Mouse (Mus musculus) adrenal gland, postnatal 4 days (tissue): Measurements from ENCODE around the gene Dnajb4. TPM values are rescaled to one million over a fixed set of nuclear protein-coding genes. Genes with fewer than 3 reads are reported as not detected.
"Not testable (repeated sequence)": the region's sequence is repeated elsewhere in the genome, so short reads cannot be mapped to it uniquely, and the experiment has no call there.

Experiments
- DNase-seq, 2 experiments: peaks; one replicate each; pipeline ENCODE4 v3.0.0; 2021 to 2022; ENCODE audit warnings: low spot score in 2 of 2, mixed read lengths in 2 of 2
- total RNA-seq, 2 experiments: library from RNA; stranded (reverse); gene quantifications; 2 replicates each; pipeline ENCODE4 v1.2.3; 2021

The Dnajb4 gene
- total RNA-seq, 2 experiments from 2014 or later: 40.6 to 41.5 TPM

DNA sequence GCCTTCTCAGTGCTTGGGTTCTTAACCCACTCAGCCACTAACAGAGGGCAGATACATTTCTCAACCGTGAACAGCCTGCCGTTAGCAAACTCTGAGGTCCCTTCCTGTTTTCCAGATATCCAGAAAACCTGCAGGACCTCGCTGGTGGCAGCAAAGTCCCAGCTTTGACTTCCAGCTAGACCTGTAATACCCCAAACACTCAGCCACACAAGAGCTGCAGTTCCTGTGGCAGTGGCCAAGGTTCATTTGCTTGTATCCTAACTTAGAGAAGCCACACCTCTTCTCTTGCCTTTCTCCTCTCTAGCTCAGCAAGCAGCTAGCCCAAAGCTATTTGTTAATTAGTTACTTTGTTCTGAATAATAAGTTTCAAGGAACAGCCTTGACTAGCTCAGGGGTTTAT, 60.2 kb downstream of the Dnajb4 start:
- DNase-seq: no peak

DNA sequence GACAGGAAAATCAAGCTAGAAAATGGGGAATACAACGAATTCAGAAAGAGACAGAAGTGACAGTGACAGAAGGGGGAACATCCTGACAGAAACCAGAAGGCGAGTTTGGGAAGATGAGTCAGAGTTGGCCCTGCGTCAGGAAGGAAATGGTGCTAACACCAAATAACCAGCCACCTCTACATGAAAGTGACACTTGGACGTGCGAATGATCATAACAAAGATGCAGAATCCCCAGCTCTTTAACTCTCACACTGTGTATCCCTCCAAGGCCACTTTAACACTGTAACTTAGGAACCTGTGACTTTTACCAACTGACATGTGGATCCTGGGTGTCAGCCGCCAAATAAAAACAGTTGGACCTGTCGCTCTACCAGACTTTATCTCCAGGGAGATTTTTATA, 60.7 kb downstream of the Dnajb4 start:
- DNase-seq: no peak

DNA sequence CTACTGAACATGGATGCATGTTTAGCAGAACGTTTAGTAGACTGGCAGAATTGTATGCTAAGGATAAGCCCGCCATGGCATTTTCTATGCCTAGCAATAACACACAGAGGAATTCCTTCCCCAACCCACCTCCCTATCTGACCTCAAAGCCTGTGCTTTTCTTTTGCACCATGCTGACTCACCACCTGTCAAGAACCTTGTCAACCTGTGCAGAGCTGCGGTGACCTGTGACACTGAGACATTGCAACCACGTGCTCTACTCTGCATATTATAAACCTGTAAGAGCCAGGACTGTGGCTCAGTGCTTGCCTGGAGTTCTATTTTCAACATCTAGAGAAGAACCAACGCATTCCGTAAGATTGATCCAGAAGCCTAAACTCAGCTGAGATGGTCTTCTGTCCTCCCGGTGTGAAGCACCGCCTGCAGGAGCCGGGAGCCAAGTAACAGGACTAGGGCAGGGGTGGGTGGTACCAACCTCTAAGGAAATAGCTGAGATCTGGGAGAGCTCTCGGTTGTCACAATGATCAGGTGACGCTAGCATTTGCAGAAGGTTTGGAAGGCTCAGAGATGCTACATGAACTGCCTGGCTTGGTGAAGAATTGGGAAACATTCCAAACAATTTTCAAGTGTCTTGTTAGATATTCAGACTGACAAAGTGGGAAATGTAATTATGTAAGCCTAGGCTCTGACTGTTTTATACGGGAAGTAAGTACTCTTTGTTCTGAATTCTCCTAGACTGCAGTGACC, 62.8 kb downstream of the Dnajb4 start:
- DNase-seq: no peak

DNA sequence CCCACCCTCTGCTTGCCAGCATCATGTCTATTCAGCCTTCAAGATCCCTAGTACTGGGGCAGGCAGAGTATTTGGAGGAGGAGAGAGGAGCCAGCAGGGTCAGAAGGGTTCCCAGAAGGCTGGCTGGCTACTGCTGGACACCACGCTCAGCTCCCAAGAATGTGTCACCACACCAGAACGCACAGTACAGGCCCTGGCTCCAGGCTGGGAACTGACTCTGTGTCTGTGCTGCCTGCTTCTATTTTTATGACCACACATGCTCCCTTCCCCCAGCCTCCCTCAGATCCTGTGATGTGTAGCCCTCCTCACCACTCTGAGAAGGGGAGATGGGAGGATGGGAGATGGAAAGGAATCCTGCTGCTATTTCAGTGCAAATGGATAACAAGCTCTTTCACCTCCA, 64.9 kb downstream of the Dnajb4 start:
- DNase-seq: no peak

DNA sequence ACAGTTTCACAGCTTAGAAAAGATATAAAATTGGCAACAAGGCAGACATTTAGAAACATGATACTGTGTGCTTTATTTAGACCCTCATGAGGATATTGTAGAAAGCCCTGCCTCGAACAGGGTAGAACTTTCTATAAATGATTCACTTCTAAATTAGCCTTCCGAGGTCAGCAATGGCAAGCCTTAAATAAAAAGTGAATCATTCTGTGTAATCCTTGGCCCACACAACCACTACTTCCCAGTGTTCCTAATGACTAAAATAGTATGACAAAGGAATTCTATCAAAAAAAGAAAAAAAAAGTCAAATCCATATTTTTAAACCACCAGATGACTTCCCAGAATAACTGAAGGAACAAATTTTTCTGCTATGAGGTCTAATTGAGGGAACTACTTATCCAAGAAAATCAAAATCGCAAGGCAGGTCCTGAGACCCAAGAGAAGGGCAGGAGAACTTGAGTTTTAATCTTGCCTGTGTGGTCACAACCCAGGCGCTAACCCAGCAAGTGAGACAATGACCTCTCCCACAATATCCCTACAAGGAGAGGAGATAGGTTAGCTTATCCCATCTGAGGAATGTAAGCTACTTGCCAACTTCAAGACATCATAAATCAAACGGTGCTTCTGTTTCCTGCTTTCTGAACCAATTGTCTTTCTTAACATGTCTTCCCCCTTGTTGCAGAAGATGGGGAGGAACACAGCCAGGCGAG, 67.0 kb downstream of the Dnajb4 start:
- DNase-seq: no peak

DNA sequence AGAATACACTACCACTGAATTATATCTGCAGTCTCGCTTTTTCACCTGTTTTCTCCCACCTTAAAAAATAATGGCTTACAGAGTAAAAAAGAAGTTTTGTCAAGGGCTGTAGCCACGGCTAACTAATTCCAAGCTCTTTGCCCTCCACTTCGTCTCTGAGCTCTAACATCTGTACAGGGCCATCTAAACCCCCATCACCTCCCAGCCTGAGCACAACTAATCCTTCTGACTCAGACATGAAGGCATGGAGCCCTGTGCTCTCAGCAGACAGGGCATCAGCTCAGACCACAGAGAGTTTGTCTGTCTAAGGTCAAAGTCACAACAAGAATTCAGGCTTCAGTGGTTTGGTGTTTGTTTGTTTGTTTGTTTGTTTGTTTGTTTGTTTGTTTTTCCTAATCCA, 68.0 kb downstream of the Dnajb4 start:
- no peak for DNase-seq

DNA sequence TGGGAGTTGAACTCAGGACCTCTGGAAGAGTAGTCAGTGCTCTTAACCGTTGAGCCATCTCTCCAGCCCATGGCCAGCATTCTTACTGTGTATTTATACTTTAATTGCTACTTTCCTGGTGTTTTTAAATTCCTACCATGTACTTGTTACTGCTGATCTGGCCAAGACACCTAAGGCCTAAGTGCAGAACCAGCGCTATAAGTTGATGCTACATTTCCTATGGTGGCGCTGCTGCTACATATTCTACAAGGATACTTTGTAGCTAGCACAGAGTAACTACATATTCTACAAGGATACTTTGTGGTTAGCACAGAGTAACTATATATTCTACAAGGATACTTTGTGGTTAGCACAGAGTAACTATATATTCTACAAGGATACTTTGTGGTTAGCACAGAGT, 70.8 kb downstream of the Dnajb4 start:
- DNase-seq: not testable (repeated sequence)

DNA sequence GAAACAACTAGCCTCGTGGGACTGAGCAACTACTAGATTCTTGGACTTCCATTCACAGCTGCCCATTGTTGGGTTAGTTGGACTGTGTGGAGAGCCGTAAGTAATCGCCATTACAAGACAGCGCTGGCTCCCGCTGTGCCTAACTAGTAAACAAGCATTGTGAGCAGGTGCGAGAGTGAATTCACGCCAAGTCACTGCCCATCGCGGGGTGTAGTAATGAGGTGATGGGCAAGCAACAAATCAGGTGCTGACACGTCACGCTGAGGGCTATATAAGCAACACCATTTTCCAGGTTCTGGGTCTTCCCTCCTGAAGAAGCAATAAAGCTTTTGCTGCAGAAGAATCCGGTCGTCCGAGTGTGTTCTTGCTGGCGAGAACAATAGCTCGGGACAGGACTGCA, 74.0 kb downstream of the Dnajb4 start:
- not testable (repeated sequence) for DNase-seq

DNA sequence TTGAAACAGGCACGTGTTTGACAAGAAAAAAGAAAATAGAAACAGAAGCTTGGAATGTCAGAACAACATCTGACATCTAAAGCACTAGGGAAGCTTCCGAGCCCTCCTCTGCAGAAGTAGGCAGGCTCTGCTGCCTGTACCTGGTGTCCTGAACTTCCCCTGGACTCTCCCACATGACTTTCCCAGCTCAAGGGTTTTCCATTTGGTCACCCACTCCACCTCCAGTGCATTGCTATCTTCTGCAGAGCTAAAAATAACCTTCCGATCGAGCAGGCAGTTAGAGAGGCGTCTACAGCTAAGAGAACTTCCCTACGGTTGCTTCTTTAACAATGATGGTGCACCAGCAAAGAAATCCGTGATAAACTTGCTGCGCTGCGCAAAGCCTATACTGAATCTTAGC, 76.5 kb downstream of the Dnajb4 start:
- DNase-seq: no peak

DNA sequence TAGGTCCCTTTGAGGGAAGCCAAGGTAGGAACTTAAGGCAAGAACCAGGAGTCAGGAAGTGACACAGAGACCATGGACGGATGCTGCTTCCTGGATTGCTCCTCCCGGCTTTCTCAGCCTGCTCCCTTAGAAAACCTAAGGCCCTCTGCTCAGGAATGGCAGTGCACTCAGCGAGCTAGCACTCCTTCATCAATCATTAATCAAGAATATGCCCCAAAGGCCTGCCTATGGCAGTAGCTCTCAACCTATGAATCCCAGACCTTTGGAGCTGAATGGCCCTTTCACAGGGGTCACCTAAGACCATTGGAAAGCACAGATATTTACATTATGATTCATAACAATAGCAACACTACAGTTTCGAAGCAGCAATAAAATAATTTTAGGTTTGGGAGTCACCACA, 79.1 kb downstream of the Dnajb4 start:
- DNase-seq: no peak

DNA sequence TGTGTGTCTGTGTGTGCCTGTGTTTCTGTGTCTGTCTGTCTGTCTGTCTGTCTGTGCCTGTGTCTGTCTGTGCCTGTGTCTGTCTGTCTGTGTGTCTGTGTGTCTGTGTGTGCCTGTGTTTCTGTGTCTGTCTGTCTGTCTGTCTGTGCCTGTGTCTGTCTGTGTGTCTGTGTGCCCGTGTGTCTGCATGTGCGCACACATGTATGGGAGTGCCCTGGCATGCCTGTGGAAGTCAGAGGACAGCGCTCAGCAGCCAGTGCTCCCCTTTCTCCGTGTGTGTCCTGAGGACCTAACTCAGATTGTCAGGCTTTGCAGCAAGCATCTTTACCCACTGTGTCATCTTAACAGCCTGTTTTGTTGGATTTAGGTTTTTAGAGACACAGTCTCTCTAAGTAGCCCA, 80.7 kb downstream of the Dnajb4 start:
- DNase-seq: not testable (repeated sequence)

DNA sequence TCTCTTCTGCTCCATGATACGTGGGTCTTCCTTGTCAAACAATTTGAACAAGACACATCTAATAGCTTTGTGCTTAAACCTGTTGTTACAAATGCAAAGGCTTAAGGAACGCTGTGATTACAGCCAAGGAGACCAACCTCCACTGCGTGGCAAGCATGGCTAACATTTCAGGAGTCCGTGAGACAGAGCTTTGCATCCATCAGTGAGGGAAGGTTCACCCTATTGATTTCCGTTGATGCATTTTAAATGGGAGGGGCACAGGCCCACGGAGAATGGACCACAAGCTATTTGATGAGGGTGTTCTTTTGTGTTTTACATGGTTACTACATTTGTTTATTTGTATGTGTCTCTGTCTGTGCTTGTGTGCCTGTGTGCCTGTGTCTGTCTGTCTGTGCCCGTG, 81.5 kb downstream of the Dnajb4 start:
- no peak for DNase-seq

Other genes starting within 250 kb of the Dnajb4 start
- 1 to 10 TPM in 1 of 2 experiments, under 1 TPM in 1; 0.76 to 5.0 TPM for gene Gipc2, start 44.1 kb downstream of the Dnajb4 start, total RNA-seq
- gene Fubp1, start 120 bp upstream of the Dnajb4 start, total RNA-seq: 100 to 1,000 TPM; 158 to 202 TPM
- gene Nexn, start 56.0 kb upstream of the Dnajb4 start, total RNA-seq: 10 to 100 TPM in 1 of 2 experiments, 1 to 10 TPM in 1; 8.2 to 14.1 TPM
- gene Miga1, start 130.1 kb upstream of the Dnajb4 start, total RNA-seq: 10 to 100 TPM; 20.6 to 22.9 TPM
- gene Usp33, start 136.2 kb upstream of the Dnajb4 start, total RNA-seq: 10 to 100 TPM; 91.9 to 92.1 TPM
- 10 to 100 TPM; 46.7 to 47.9 TPM for gene Zzz3, start 185.2 kb upstream of the Dnajb4 start, total RNA-seq